Mouse (Mus musculus) inflammation-experienced regulatory T-cells, adult 6 months (primary cell): ENCODE data around the gene Gm14403. TPM values are rescaled to one million over a fixed set of nuclear protein-coding genes. Genes with fewer than 3 reads are reported as not detected.
"Not testable (repeated sequence)": the region's sequence is repeated elsewhere in the genome, so short reads cannot be mapped to it uniquely, and the experiment has no call there.

Source experiments
- ATAC-seq: one replicate; pipeline ENCODE4 v1.8.0; 2017
- polyA plus RNA-seq, 3 experiments: library from polyadenylated mRNA; unstranded; fragments of 100-300 nt; shearing (Covaris generic); gene quantifications; one replicate each; pipeline ENCODE4 v1.2.1; 2017

Gene Gm14403
- not detected for polyA plus RNA-seq

DNA sequence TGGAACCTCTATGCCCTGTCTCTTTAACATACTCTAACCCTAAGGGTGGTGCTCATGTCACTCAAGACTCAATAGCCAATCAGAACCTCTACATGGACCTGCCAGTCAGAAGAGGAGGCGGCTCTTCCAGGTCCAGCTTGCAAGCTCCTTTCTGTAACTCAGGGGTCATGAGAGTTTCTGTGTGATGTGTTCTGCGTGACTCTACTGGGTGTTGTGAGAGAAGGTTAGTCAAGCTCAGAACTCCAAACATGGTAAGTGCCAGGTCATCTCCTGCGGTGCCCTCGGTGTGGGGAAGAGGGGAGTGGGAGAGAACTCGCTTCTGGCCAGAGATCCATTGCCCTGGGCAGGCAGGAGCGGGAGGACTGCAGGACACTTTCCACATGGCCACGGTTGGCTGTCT, at the start of gene Gm14403:
TSS of gene Gm14403 (plus strand) at position 149 of the 400 bp plus-strand sequence.
- ATAC-seq: not testable (repeated sequence)

DNA sequence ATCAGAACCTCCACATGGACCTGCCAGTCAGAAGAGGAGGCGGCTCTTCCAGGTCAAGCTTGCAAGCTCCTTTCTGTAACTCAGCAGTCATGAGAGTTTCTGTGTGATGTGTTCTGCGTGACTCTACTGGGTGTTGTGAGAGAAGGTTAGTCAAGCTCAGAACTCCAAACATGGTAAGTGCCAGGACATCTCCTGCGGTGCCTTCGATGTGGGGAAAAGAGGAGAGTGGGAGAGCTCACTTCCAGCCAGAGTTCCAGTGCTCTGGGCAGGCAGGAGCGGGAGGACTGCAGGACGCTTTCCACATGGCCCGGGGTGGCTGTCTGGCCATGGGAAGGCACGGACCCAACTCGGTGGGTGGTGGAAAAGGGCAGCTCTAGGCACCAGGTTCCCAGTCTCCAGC, 33.3 kb upstream of the Gm14403 start, which contains the start of gene Zfp970:
TSS of gene Zfp970 (plus strand) at position 58 of the 400 bp plus-strand sequence.
- ATAC-seq: not testable (repeated sequence)

DNA sequence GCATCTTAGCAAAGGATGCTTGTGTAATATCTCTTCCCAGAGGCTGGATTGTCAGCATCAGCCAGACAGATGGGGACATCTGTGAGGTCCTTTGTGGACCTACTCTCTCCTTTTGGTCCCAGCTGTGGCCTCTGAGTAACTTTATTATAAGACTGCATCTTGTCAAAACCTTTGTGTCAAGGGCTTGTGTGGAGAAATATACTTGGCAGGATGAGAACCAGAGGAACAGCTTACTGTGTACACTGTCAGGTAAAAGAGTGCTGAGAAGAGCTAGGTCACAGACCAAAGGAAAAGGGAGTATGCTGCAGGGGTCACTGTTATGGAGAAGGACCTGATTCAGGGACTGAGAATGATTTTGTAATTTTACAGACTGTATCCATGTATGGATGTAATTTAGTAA, 29.8 kb upstream of the Gm14403 start:
- not testable (repeated sequence) for ATAC-seq

DNA sequence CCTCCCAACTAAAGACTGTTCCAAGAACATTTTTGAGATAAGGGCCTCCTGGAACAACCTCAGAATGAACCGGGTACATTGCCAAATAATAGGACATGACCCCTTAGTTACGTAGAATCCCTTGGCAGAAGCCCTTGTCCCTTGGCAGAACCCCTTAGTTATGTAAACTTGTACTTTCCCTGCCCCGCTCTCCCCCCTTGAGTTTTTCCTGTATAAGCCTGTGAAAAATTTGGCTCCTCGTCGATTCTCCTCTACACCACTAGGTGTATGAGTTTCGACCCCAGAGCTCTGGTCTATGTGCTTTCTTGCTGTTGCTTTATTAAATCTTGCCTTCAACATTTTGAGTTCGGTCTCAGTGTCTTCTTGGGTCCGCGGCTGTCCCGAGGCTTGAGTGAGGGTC, 25.8 kb upstream of the Gm14403 start:
- ATAC-seq: not testable (repeated sequence)

DNA sequence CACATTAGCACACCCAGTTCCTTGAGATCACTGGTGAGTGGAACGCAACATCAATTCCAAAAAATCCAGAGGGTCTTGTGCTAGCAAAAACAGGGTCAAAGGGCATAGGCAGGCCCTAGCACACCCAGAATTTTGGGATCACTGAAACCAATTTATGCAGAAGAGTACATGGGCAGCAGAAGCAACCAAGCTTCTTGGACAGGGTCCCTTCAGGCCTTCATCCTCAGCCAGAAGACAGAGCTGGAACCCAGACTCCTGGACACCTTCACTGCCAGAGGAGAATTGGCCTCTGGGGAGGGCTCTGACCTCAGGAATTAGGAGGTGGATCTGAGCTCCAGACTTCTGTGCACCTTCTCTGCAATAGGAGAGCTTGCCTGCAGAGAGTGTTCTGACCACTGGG, 16.0 kb upstream of the Gm14403 start:
- ATAC-seq: not testable (repeated sequence)

DNA sequence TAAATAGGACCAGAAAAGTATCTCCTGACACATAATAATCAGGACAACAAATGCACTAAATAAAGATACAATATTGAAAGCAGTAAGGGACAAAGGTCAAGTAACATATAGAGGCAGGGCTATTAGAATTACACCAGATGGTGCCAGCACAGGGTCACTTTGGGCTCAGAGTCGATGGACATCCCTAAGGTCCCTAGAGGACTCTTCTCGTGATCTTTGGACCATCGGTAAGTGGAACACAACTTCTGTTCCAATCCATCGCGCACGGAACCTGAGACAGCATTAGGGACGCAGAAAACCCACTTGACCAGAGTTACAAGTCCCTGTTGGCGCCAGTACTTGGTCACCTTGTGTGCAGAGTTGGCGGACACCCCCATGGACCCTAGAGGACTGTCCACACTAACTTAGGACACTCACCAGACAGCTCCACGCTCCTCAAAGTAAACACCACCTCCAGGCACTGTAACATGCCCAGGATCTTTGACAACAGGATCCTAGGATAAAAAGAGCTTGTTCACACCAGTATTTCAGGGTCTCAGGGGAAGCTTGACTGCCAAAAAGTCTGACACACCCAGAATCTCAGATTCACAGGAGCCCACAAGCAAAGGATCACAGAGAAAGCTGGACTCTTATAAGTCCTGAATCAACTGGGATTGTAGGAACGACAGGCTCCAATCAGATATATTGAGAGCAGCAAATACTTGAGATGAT, 14.6 kb upstream of the Gm14403 start:
- ATAC-seq: not testable (repeated sequence)

DNA sequence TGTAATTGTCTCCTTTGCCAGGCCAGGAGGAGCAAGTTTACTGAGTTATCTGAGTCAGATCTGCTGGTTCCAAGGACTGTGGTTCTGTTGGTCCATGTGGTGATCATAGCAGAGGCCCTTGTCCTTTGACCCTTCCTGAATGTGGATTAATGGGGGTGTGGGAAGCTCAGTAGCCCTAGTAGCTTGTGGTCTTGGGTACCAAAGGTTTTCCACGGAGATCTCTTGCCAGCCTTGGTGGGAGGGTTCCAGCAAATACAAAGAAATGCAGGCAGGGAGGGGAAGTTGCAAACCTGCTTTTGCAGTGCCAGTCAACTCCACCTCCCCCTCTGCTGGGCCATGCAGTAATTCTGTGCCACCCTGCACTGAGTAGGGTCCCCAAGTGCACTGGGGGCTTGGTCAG, 1.2 kb downstream of the Gm14403 start:
- ATAC-seq: not testable (repeated sequence)

DNA sequence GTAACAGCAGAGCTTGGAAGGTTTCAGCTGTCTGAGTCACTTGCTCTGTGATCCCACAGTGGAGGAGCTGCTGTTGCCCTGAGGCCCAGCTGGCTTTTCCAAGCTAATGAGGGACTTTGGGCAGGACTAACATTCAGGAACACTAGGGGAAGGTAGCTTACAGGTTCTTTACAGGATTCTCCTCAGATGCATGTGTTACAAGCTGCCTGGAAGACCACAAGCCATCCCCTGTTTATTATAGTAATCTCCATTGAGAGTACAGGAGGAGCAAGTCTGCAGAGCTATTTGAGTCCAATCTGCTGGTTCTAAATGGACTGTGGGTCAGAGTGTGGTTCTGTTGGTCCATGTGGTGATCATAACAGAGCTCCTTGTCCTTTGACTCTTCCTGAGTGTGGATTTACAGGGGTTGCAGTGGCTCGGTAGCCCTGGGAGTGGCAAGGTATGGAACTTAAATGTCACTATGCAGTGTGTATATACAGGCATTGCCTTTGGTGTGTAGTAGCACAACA, 7.2 kb downstream of the Gm14403 start:
- not testable (repeated sequence) for ATAC-seq

DNA sequence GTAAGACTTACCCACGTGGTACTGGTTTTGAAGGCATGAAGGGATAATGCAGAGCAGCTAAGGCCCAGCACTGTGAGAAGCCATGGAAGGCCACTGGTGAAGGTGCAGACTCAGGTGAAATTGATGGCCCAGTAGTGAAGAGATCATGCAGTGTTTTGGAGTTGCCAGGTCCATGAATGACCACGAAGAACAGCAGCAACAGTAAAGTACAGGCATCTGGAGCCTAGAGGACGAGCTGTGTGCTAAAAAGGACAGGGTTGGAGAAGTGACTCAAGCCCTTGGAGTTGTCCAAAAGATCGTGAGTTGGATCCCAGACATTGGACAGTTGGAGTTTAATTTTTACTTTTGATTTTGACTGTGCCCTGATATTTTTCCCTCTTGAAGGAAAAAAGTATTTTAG, 13.4 kb downstream of the Gm14403 start:
- ATAC-seq: not testable (repeated sequence)

DNA sequence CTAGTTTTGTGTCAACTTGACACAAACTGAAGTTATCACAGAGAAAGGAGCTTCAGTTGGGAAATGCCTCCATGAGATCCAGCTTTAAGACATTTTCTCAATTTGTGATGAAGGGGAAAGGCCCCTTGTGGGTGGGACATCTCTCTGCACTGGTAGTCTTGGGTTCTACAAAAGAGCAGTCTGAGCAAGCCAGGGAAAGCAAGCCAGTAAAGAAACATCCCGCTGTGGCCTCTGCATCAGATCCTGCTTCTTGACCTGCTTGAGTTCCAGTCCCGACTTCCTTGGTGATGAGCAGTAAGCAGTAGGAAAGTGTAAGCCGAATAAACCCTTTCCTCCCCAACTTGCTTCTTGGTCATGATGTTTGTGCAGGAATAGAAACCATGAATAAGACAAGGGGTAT, 14.0 kb downstream of the Gm14403 start:
- not testable (repeated sequence) for ATAC-seq

DNA sequence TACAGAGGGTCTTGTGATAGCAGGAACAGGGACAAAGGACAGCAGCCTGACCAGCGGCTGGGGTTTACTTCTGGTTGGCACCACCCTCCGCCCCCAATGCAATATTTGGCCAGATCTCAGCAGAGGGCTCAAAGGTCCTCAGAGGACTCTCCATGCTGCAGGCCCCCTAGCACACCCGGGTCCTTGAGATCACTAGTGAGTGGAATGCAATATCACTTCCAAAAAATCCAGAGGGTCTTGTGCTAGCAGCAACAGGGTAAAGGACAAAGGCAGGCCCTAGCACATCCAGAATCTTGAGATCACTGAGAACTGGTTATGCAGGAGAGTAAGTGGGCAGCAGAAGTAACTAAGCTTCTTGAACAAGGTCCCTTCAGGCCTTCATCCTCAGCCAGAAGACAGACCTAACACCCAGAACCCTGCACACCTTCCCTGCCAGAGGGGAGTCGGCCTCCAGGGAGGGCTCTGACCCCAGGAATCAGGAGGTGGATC, 16.0 kb downstream of the Gm14403 start:
- not testable (repeated sequence) for ATAC-seq

DNA sequence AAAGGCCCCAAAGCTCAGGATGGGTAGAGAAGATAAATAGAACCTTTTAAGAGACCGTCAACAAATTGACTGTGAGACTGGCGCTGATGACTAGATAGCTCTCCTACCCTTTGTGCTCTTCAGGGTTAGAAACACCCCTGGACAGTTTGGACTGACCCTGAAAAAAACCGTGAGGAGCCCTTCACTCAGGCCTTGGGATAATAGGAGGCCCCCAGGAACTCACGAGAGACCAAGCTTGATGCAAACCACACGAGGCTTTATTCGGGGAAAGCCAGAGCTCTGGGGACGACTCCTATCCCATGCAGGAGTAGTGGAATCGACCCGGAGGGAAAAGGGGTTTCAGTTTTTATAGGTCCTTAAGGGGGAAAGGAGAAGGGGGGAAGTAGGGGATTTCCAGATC, 19.7 kb downstream of the Gm14403 start:
- not testable (repeated sequence) for ATAC-seq

DNA sequence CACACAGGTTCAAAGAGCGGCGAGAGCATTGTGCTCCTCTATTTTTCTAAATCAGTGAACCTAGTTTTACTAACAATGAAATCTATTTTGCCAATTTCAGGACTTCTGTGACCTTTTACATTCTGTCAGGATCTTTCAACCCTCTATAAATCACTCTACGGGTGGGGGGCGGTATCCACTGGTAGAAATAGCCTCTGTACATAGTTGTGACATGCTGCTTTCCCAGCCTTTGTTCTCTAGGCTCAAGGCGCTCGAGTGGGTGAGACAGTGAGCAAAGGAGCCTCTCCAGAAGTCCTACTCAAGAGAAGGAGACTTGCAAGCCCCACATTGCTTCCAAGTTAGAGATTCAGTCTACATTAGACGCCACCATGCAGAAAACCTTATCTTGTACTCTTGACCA, 20.3 kb downstream of the Gm14403 start:
- not testable (repeated sequence) for ATAC-seq

DNA sequence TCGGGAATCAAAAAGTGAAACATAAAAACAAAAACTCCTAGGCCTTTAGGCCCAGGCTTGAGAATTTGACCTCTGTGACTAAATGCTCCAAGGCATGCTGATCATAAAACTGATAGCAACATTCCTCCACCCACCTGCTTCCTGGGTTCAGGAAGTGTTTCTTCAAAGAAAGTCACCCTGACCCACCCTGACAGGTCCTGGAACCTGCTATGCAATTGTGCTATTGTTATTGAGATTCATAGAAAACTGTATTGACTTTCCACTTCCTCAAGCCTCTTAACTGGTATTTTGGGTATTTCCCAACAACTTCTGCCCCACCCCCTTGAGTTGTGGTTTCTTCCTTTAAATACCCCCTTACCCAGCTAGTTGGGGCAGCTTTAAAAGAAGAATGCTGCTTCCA, 20.9 kb downstream of the Gm14403 start:
- ATAC-seq: not testable (repeated sequence)

DNA sequence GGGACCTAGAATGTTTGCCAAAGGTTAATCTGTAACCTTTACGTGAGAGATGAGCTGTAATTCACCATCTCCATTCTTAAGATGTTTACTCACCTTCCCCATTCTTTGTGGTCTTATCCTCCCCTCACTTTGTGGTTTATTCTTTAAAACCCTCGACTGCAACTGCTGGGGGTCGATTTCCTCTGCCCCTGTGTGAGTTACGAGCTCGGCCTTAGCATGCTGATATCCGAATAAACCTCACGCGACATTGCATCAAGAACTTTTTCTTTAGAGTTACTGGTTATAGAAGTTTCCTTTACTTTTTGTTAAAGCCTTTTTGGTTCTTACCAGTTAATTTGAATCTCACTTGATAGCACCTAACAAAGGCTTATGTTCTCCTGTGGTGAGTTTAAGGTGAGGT, 22.0 kb downstream of the Gm14403 start:
- ATAC-seq: no peak

DNA sequence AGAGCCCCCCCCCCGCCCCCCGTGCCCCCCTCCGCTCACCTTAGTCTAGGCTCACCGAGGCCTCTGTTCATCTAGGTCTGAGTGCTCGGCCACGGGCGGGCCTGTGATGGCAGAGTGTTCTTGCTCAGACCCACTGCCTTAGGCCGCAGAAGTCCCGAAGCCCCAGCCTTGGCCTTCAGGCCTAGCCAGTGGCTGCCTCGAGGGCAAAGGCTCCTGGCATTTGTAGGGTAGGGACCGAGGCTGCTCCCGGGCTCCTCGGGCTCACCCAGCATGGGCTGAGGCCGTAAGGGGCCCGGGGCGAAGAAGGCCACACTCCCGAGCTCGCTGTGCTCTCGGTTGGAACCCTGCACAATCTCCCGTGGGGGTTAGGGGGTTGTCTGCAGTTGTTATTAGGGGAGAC, 25.0 kb downstream of the Gm14403 start:
- no peak for ATAC-seq

DNA sequence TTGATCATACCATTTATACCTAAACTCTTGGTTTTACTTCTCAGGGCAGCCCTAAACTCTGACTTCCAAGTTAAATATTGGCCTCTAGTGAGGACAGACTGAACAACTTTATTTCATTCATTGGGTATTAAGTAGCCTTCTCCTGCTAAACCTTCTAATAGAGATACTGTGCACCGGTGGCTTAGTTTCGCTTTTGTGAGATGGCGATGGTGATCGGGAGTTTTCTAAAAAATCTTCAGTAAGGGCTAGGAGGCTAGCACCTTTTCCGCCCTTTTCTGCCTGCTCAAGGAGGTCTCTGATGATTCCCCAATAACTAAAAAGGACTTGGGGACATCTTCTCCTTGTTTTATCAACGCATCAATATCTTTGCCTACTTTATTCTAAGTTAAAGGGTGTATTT, 25.7 kb downstream of the Gm14403 start:
- ATAC-seq: not testable (repeated sequence)

DNA sequence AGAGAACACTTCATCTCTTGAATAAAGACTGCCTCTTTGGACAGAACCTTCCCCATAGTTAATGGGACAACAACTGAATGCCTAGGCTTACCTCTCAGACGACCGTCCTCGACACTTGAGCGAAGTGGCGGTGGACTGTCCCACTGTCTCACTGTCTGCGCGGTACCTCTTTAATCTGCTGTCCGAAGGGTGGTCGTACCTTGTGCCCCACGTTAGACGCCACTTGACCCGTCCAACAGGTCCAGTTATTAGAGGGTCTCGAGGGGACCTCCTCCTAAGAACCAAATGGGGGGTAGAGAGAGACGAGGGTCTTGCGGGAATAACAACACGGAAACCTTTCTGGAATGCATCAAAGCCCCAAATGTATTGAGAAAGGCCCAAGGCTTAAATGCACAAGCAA, 26.2 kb downstream of the Gm14403 start:
- not testable (repeated sequence) for ATAC-seq

DNA sequence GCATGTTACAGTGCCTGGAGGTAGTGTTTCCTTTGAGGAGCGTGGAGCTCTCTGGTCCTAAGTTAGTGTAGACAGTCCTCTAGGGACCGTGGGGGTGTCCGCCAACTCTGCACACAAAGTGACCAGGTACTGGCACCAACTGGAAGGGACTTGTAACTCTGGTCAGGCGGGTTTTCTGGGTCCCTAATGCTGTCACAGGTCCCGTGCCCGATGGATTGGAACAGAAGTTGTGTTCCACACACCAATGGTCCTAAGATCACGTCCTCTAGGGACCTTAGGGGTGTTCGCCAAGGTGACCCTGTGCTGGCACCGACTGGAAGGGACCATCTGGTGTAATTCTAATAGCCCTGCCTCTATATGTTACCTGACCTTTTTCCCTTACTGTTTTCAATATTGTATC, 37.9 kb downstream of the Gm14403 start:
- no peak for ATAC-seq

DNA sequence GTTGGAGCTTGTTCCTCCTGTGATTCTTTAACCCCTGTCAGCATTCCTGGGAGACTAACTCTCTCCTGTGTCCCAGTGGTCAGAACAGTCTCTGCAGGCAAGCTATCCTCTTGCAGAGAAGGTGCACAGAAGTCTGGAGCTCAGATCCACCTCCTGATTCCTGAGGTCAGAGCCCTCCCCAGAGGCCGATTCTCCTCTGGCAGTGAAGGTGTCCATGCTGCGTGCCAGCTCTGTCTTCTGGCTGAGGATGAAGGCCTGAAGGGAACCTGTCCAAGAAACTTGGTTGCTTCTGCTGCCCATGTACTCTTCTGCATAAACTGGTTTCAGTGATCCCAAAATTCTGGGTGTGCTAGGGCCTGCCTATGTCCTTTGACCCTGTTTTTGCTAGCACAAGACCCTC, 39.1 kb downstream of the Gm14403 start:
- ATAC-seq: not testable (repeated sequence)

DNA sequence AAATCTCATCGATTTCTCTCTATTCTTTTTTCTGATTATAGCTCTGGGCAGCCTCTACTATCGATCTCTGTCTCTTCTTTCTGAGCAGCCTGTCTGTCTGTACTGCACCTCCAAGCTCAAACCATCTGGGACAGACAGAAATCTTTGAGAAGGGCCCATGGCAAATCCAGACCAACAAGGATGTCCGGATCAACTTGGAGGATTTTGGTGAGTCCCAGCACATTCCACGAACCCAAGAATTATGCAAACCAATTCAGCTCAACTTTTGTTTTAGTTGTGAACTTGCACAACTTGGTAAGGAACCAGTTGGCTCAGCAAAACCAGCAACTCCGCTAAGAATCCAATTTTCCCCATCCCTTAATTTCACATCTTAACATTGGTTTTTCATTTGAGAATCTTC, 39.7 kb downstream of the Gm14403 start:
- ATAC-seq: not testable (repeated sequence)

DNA sequence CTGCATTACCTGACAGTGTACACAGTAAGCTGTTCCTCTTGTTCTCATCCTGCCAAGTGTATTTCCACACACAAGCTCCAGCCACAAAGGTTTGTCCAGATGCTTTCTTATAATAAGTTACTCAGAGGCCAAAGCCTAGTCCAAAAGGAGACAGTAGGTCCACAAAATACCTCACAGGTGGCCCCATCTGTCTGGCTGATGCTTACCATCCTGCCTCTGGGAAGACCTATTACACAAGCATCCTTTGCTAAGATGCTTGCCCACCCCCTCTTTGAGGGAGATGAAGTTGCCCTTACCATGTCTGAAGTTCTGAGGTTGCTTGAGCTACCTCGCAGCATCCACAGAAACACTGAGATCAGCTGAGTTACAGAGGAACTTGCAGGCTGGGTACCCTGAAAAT, 57.2 kb downstream of the Gm14403 start:
- ATAC-seq: not testable (repeated sequence)
